Mouse (Mus musculus) lung, embryonic 15.5 days (tissue): ENCODE data around the gene Maml1. TPM values are rescaled to one million over a fixed set of nuclear protein-coding genes. Genes with fewer than 3 reads are reported as not detected.

ENCODE experiments used
- ATAC-seq: fragments of 200-750 bp; cut with Nextera tagmentation; 2 replicates; pipeline ENCODE4 v1.8.0; 2017; ENCODE audit warnings: moderate number of reproducible peaks, borderline replicate concordance; ENCODE audit not compliant: low FRiP score, low TSS enrichment; ENCODE audit errors: extremely low read depth
- H3K27ac ChIP-seq: fragments of 300-500 bp; sonication (generic); 2 replicates; pipeline ENCODE4 v1.5.1; 2015; ENCODE audit warnings: moderate library complexity, mild to moderate bottlenecking, inconsistent platforms
- H3K27me3 ChIP-seq: fragments of 300-500 bp; sonication (generic); 2 replicates; pipeline ENCODE4 v1.6.1; 2015; ENCODE audit warnings: inconsistent platforms
- H3K36me3 ChIP-seq: fragments of 300-500 bp; sonication (generic); 2 replicates; pipeline ENCODE4 v1.6.1; 2015; ENCODE audit warnings: inconsistent platforms
- H3K4me1 ChIP-seq: fragments of 300-500 bp; sonication (generic); 2 replicates; pipeline ENCODE4 v1.6.1; 2015; ENCODE audit warnings: inconsistent platforms
- H3K4me2 ChIP-seq: fragments of 300-500 bp; sonication (generic); 2 replicates; pipeline ENCODE4 v1.6.1; 2015; ENCODE audit warnings: inconsistent platforms, mild to moderate bottlenecking, moderate library complexity
- H3K4me3 ChIP-seq: fragments of 300-500 bp; sonication (generic); 2 replicates; pipeline ENCODE4 v1.5.1; 2015; ENCODE audit warnings: mild to moderate bottlenecking, inconsistent platforms
- H3K9ac ChIP-seq: fragments of 300-500 bp; sonication (generic); 2 replicates; pipeline ENCODE4 v1.6.1; 2015; ENCODE audit warnings: inconsistent platforms
- H3K9me3 ChIP-seq: fragments of 300-500 bp; sonication (generic); 2 replicates; pipeline ENCODE4 v1.6.1; 2016; ENCODE audit warnings: inconsistent platforms
- WGBS: fragments of 180-500 bp; shearing (Covaris S2); methylation state at CpG from one replicate; pipeline ENCODE4 v1.1.7; 2015; 5-methylcytosine and 5-hydroxymethylcytosine counted together
- polyA plus RNA-seq: library from polyadenylated mRNA; unstranded; fragments of >200 nt; fragmentation: Nextera tagmentation; extraction: Ambion mirVana; gene quantifications from 2 replicates; pipeline ENCODE4 v1.2.1, GENCODE M21; 2015

Gene Maml1
- polyA plus RNA-seq, 1 experiment from 2014 or later, result 6.5 TPM

GRCm38 (mm10) chr11:50277025-50277424, 15.1 kb downstream of the Maml1 start:
- H3K4me3 ChIP-seq, result no peak overlapping the region
- H3K4me2 ChIP-seq, result no peak overlapping the region
- no peak overlapping the region for H3K9ac ChIP-seq
- no peak overlapping the region for H3K27ac ChIP-seq
- no peaks in the 10 kb centered on the region for H3K27me3 ChIP-seq
- no peaks in the 10 kb centered on the region for H3K36me3 ChIP-seq
- H3K9me3 ChIP-seq, result no peaks in the 10 kb centered on the region
- ATAC-seq, result no peak; the same call in 1 of the 2 replicates
- H3K4me1 ChIP-seq, result peaks cover 18% of the 10 kb centered on the region; the same call in 1 of the 2 replicates

- ATAC-seq, result no peak
- H3K4me1 ChIP-seq, result peaks cover 18% of the 10 kb centered on the region; the same call in 1 of the 2 replicates
- H3K27ac ChIP-seq, result no peak overlapping the region
- no peaks in the 10 kb centered on the region for H3K36me3 ChIP-seq
- H3K4me2 ChIP-seq, result no peak overlapping the region
- H3K4me3 ChIP-seq, result no peak overlapping the region
- no peak overlapping the region for H3K9ac ChIP-seq
- H3K9me3 ChIP-seq, result no peaks in the 10 kb centered on the region
- 75% methylated on average over 5 of the region's 5 CpGs for WGBS
- H3K27me3 ChIP-seq, result no peaks in the 10 kb centered on the region
These were observed 16.5 kb downstream of the Maml1 start for GRCm38 (mm10) chr11:50275568-50276151.

- Histone ChIP-seq H3K9ac (no peak overlapping the region), H3K4me1 (peaks cover 18% of the 10 kb centered on the region; the same call in 1 of the 2 replicates), H3K36me3 (no peaks in the 10 kb centered on the region), H3K4me2 (no peak overlapping the region), H3K27ac (no peak overlapping the region), H3K9me3 (no peaks in the 10 kb centered on the region), H3K27me3 (no peaks in the 10 kb centered on the region), H3K4me3 (no peak overlapping the region)
- ATAC-seq, result no peak
- WGBS, result 75% methylated on average over 2 of the region's 2 CpGs
These were observed 17.0 kb downstream of the Maml1 start for GRCm38 (mm10) chr11:50275077-50275476.

- 78% methylated on average over 2 of the region's 2 CpGs for WGBS
- Histone ChIP-seq H3K27me3 (no peaks in the 10 kb centered on the region), H3K9ac (no peak overlapping the region), H3K4me3 (no peak overlapping the region), H3K36me3 (no peaks in the 10 kb centered on the region), H3K4me1 (peaks cover 14% of the 10 kb centered on the region; the same call in 1 of the 2 replicates), H3K27ac (no peak overlapping the region), H3K9me3 (no peaks in the 10 kb centered on the region), H3K4me2 (no peak overlapping the region)
- no peak for ATAC-seq
These were observed 19.3 kb downstream of the Maml1 start for GRCm38 (mm10) chr11:50272819-50273218.

- Histone ChIP-seq H3K9ac (no peak overlapping the region), H3K36me3 (peaks cover 20% of the 10 kb centered on the region), H3K4me3 (no peak overlapping the region), H3K27ac (no peak overlapping the region), H3K4me1 (0 out of 2 replicates have a peak, but pooled peaks cover 4% of the 10 kb centered on the region), H3K4me2 (no peak overlapping the region), H3K9me3 (no peaks in the 10 kb centered on the region), H3K27me3 (no peaks in the 10 kb centered on the region)
- no peak for ATAC-seq
- 100% methylated on average over 1 of the region's 1 CpGs for WGBS
These were observed 22.2 kb downstream of the Maml1 start for GRCm38 (mm10) chr11:50269885-50270284.

GRCm38 (mm10) chr11:50269163-50269562, 22.9 kb downstream of the Maml1 start:
- H3K27me3 ChIP-seq, result no peaks in the 10 kb centered on the region
- H3K4me2 ChIP-seq, result no peak overlapping the region
- ATAC-seq, result no peak
- WGBS, result 72% methylated on average over 2 of the region's 2 CpGs
- no peaks in the 10 kb centered on the region for H3K4me1 ChIP-seq
- H3K27ac ChIP-seq, result no peak overlapping the region
- H3K9ac ChIP-seq, result no peak overlapping the region
- no peak overlapping the region for H3K4me3 ChIP-seq
- no peaks in the 10 kb centered on the region for H3K9me3 ChIP-seq
- peaks cover 26% of the 10 kb centered on the region for H3K36me3 ChIP-seq

GRCm38 (mm10) chr11:50266997-50267396, 25.1 kb downstream of the Maml1 start:
- Histone ChIP-seq H3K36me3 (peaks cover 42% of the 10 kb centered on the region), H3K9me3 (no peaks in the 10 kb centered on the region), H3K9ac (no peak overlapping the region), H3K4me3 (no peak overlapping the region), H3K4me1 (no peaks in the 10 kb centered on the region), H3K27ac (no peak overlapping the region), H3K4me2 (no peak overlapping the region), H3K27me3 (no peaks in the 10 kb centered on the region)
- 82% methylated on average over 3 of the region's 3 CpGs for WGBS
- ATAC-seq, result no peak

GRCm38 (mm10) chr11:50265931-50266330, 26.2 kb downstream of the Maml1 start:
- ATAC-seq, result no peak
- no peak overlapping the region for H3K27ac ChIP-seq
- peaks cover 53% of the 10 kb centered on the region for H3K36me3 ChIP-seq
- H3K4me2 ChIP-seq, result no peak overlapping the region
- 71% methylated on average over 8 of the region's 8 CpGs for whole genome bisulfite sequencing
- no peak overlapping the region for H3K4me3 ChIP-seq
- no peak overlapping the region for H3K9ac ChIP-seq
- H3K27me3 ChIP-seq, result no peaks in the 10 kb centered on the region
- no peaks in the 10 kb centered on the region for H3K9me3 ChIP-seq
- no peaks in the 10 kb centered on the region for H3K4me1 ChIP-seq

GRCm38 (mm10) chr11:50263198-50263597, 28.9 kb downstream of the Maml1 start:
- no peak overlapping the region for H3K27ac ChIP-seq
- no peaks in the 10 kb centered on the region for H3K27me3 ChIP-seq
- no peak overlapping the region for H3K4me3 ChIP-seq
- ATAC-seq, result peak; percentile 66; the same call in 1 of the 2 replicates
- H3K4me2 ChIP-seq, result no peak overlapping the region
- H3K4me1 ChIP-seq, result no peaks in the 10 kb centered on the region
- H3K9me3 ChIP-seq, result no peaks in the 10 kb centered on the region
- no peak overlapping the region for H3K9ac ChIP-seq
- WGBS, result 80% methylated on average over 3 of the region's 3 CpGs
- H3K36me3 ChIP-seq, result peaks cover 80% of the 10 kb centered on the region

- Histone ChIP-seq H3K4me2 (no peak overlapping the region), H3K27ac (no peak overlapping the region), H3K36me3 (peaks cover 87% of the 10 kb centered on the region), H3K4me3 (no peak overlapping the region), H3K9ac (no peak overlapping the region), H3K4me1 (no peaks in the 10 kb centered on the region), H3K9me3 (no peaks in the 10 kb centered on the region), H3K27me3 (no peaks in the 10 kb centered on the region)
- WGBS, result 77% methylated on average over 4 of the region's 4 CpGs
- ATAC-seq, result no peak
These were observed 30.1 kb downstream of the Maml1 start for GRCm38 (mm10) chr11:50262020-50262419.

GRCm38 (mm10) chr11:50258310-50258709, 33.8 kb downstream of the Maml1 start:
- Histone ChIP-seq H3K36me3 (peaks cover 66% of the 10 kb centered on the region), H3K4me3 (no peak overlapping the region), H3K27me3 (no peaks in the 10 kb centered on the region), H3K4me1 (no peaks in the 10 kb centered on the region), H3K9ac (no peak overlapping the region), H3K4me2 (no peak overlapping the region), H3K9me3 (no peaks in the 10 kb centered on the region), H3K27ac (no peak overlapping the region)
- 83% methylated on average over 7 of the region's 7 CpGs for WGBS
- ATAC-seq, result no peak

GRCm38 (mm10) chr11:50256615-50257014, 35.5 kb downstream of the Maml1 start:
- Histone ChIP-seq H3K4me3 (no peak overlapping the region), H3K4me1 (peaks cover 10% of the 10 kb centered on the region; the same call in 1 of the 2 replicates), H3K9ac (no peak overlapping the region), H3K36me3 (peaks cover 50% of the 10 kb centered on the region), H3K4me2 (no peak overlapping the region), H3K27me3 (no peaks in the 10 kb centered on the region), H3K27ac (no peak overlapping the region), H3K9me3 (no peaks in the 10 kb centered on the region)
- WGBS, result 72% methylated on average over 7 of the region's 7 CpGs
- ATAC-seq, result no peak
